ENCODE assay signal across 20 mouse cellular contexts in the genomic region with DNA sequence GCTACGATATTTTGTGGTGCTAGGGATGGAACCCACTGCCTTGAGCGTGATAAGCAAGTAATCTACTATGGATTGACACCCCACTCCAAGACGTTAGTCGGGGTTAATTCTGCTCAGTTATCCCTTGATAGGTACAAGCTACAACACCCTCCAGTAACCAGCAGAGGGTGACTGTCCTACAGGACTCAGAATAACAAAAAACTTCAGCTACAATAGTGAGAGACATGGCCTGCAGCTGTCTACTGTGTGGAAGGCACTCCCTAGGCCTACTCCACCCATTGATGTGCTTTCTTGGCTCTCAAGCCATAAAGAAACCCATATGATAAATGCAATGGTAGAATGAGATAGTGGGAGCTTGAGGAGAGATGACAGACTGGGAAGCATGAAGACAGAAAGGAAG. TPM values are rescaled to one million over a fixed set of nuclear protein-coding genes. Genes with fewer than 3 reads are reported as not detected.
A peak's percentile ranks its signal among the peaks of the same experiment; 100 is the strongest.
DNase-seq lines count a peak whose midpoint lies in the region; ATAC-seq and TF ChIP-seq lines count a peak whose summit lies in the region.
"Had no signal": no experiment of that assay in that cellular context is flagged by ENCODE, and none has a peak within 500 bp of the region (broad histone marks: within the 10 kb centered on the region; RNA-seq: fewer than 3 reads in every experiment).

No protein-coding gene starts in this region.

- no peak overlapping the region for H3K9ac ChIP-seq in kidney, embryonic 15.5 days
- H3K9ac ChIP-seq in liver, embryonic 14.5 days (replicated peaks), result no peak overlapping the region
- no peak overlapping the region for H3K9ac ChIP-seq in stomach, embryonic 15.5 days
- no peak overlapping the region for H3K9ac ChIP-seq in forebrain, embryonic 14.5 days (ENCODE audit: low read length)
- H3K9ac ChIP-seq: embryonic facial prominence, embryonic 12.5 days; heart, embryonic 12.5 days; neural tube, embryonic 12.5 days had no signal

- H3K27ac ChIP-seq in kidney, embryonic 15.5 days, result no peak overlapping the region
- H3K27ac ChIP-seq in liver, embryonic 14.5 days, result peak overlapping the region; percentile 55
- H3K27ac ChIP-seq in stomach, embryonic 15.5 days, result no peak overlapping the region
- no peak overlapping the region for H3K27ac ChIP-seq in forebrain, embryonic 14.5 days (ENCODE audit: low read depth, low read length)
- H3K27ac ChIP-seq: embryonic facial prominence, embryonic 12.5 days; forebrain, embryonic 10.5 days; hindbrain, postnatal 0 days; midbrain, embryonic 10.5 days; neural tube, embryonic 12.5 days had no signal

- H3K36me3 ChIP-seq in kidney, embryonic 15.5 days, result peaks cover 69% of the 10 kb centered on the region
- peaks cover 44% of the 10 kb centered on the region for H3K36me3 ChIP-seq in liver, embryonic 14.5 days (replicated peaks; ENCODE audit: control insufficient read depth, insufficient read depth, low read depth)
- peaks cover 14% of the 10 kb centered on the region for H3K36me3 ChIP-seq in stomach, embryonic 15.5 days
- peaks cover 36% of the 10 kb centered on the region for H3K36me3 ChIP-seq in forebrain, embryonic 14.5 days (ENCODE audit: control insufficient read depth, insufficient read depth, low read length)

- DNase-seq in kidney, postnatal 25 days, result no peak
- DNase-seq in liver, embryonic 14.5 days (ENCODE audit: low read depth in 3 of 3, low spot score in 3 of 3), result peak; percentile 30 to 57 (median 51)
- no peak for DNase-seq in gastrocnemius, postnatal 4 days (ENCODE audit: low spot score in 2 of 2)
- DNase-seq in forebrain, embryonic 14.5 days (ENCODE audit: low spot score), result no peak
- no peak for DNase-seq in frontal cortex, adult 2 months (ENCODE audit: extremely low spot score in 1 of 2, low spot score in 1 of 2)
- DNase-seq: cerebellum, postnatal 36 days; gastrocnemius, postnatal 36 days; heart, postnatal 4 days; kidney, adult 8-10 months; kidney, postnatal 4 days; lung, postnatal 14 days had no signal

- TF ChIP-seq CTCF in liver, embryonic 14.5 days (IDR thresholded peaks at IDR 0.05; ENCODE audit: low read depth), result peak; percentile 59

- H3K4me1 ChIP-seq in kidney, embryonic 15.5 days, result no peaks in the 10 kb centered on the region
- H3K4me1 ChIP-seq in liver, embryonic 14.5 days (replicated peaks; ENCODE audit: control insufficient read depth in 2 of 2, insufficient read depth in 2 of 2, low read length in 1 of 2), result peaks cover 6 to 17% of the 10 kb centered on the region in 2 experiments
- no peaks in the 10 kb centered on the region for H3K4me1 ChIP-seq in stomach, embryonic 15.5 days
- H3K4me1 ChIP-seq in forebrain, embryonic 14.5 days (ENCODE audit: control insufficient read depth, insufficient read depth, low read length), result no peaks in the 10 kb centered on the region
- H3K4me1 ChIP-seq: embryonic facial prominence, embryonic 12.5 days; forebrain, embryonic 10.5 days; heart, embryonic 12.5 days; midbrain, embryonic 10.5 days; neural tube, embryonic 12.5 days had no signal

- 0 out of 2 replicates have a peak, but pooled peaks have one; percentile 4 for TF ChIP-seq EP300 in liver, embryonic 14.5 days (IDR thresholded peaks at IDR 0.05; ENCODE audit: low read depth)

- H3K9me3 ChIP-seq in kidney, embryonic 15.5 days (replicated peaks), result no peaks in the 10 kb centered on the region
- no peaks in the 10 kb centered on the region for H3K9me3 ChIP-seq in liver, embryonic 14.5 days (ENCODE audit: control insufficient read depth, low read length)
- no peaks in the 10 kb centered on the region for H3K9me3 ChIP-seq in stomach, embryonic 15.5 days
- no peaks in the 10 kb centered on the region for H3K9me3 ChIP-seq in forebrain, embryonic 14.5 days (replicated peaks; ENCODE audit: control insufficient read depth, low read length)
- H3K9me3 ChIP-seq: embryonic facial prominence, embryonic 12.5 days; forebrain, embryonic 10.5 days; heart, embryonic 12.5 days; midbrain, embryonic 10.5 days; neural tube, embryonic 12.5 days had no signal

- ATAC-seq in kidney, embryonic 15.5 days (replicated peaks; ENCODE audit: low FRiP score), result peak; percentile 54; the same call in 1 of the 2 replicates
- peak; percentile 86 for ATAC-seq in erythroid progenitor cell, adult 5-6 weeks (replicated peaks; ENCODE audit: low FRiP score, poor library complexity, severe bottlenecking)
- ATAC-seq in liver, embryonic 14.5 days (ENCODE audit: insufficient read depth), result peak; percentile 83
- peak; percentile 75; the same call in 1 of the 2 replicates for ATAC-seq in stomach, embryonic 15.5 days (ENCODE audit: insufficient read depth, low FRiP score, low read depth)
- no peak for ATAC-seq in forebrain, embryonic 14.5 days
- ATAC-seq: hindbrain, postnatal 0 days had no signal

- WGBS in kidney, embryonic 15.5 days, result 91% methylated on average over 4 of the region's 4 CpGs
- 38% methylated on average over 4 of the region's 4 CpGs for WGBS in liver, embryonic 14.5 days (ENCODE audit: insufficient replicate concordance)
- WGBS in stomach, embryonic 15.5 days, result 79% methylated on average over 4 of the region's 4 CpGs
- 94% methylated on average over 4 of the region's 4 CpGs for WGBS in forebrain, embryonic 14.5 days

- no peaks in the 10 kb centered on the region for H3K27me3 ChIP-seq in kidney, embryonic 15.5 days
- H3K27me3 ChIP-seq in liver, embryonic 14.5 days (ENCODE audit: control insufficient read depth, insufficient read depth, low read length), result no peaks in the 10 kb centered on the region
- no peaks in the 10 kb centered on the region for H3K27me3 ChIP-seq in stomach, embryonic 15.5 days (replicated peaks)
- no peaks in the 10 kb centered on the region for H3K27me3 ChIP-seq in forebrain, embryonic 14.5 days (replicated peaks; ENCODE audit: control insufficient read depth, insufficient read depth, low read length)
- H3K27me3 ChIP-seq: embryonic facial prominence, embryonic 12.5 days; heart, embryonic 12.5 days; neural tube, embryonic 12.5 days had no signal

- H3K4me3 ChIP-seq in kidney, embryonic 15.5 days (replicated peaks), result no peak overlapping the region
- no peak overlapping the region for H3K4me3 ChIP-seq in liver, embryonic 14.5 days (ENCODE audit: insufficient read depth in 1 of 2, low read depth in 2 of 2, low read length in 2 of 2)
- no peak overlapping the region for H3K4me3 ChIP-seq in stomach, embryonic 15.5 days (replicated peaks)
- no peak overlapping the region for H3K4me3 ChIP-seq in forebrain, embryonic 14.5 days (ENCODE audit: low read depth, low read length)
- H3K4me3 ChIP-seq: embryonic facial prominence, embryonic 12.5 days; forebrain, embryonic 10.5 days; heart, embryonic 12.5 days; midbrain, embryonic 10.5 days; neural tube, embryonic 12.5 days had no signal

- H3K4me2 ChIP-seq in kidney, embryonic 15.5 days, result no peak overlapping the region
- H3K4me2 ChIP-seq in liver, embryonic 14.5 days (ENCODE audit: low read depth), result peak overlapping the region; percentile 30
- H3K4me2 ChIP-seq in stomach, embryonic 15.5 days, result no peak overlapping the region
- no peak overlapping the region for H3K4me2 ChIP-seq in forebrain, embryonic 14.5 days (ENCODE audit: low read length)
- H3K4me2 ChIP-seq: embryonic facial prominence, embryonic 12.5 days; heart, embryonic 12.5 days; neural tube, embryonic 12.5 days had no signal

RNA-seq across cellular contexts. Expression of a gene that starts 17.8 kb away (rescaled TPM):
- polyA plus RNA-seq in kidney, embryonic 15.5 days (2015; fragmentation: Nextera tagmentation; extraction: Ambion mirVana), result 71.7 and 78.9 TPM in 2 replicates
- total RNA-seq in erythroid progenitor cell, adult 5-6 weeks (2015; ENCODE audit: low replicate concordance), result 120 and 177 TPM in 2 replicates
- total RNA-seq in erythroid progenitor cell, adult 5-6 weeks (2017; ENCODE audit: low replicate concordance), result 96.5 and 165 TPM in 2 replicates
- polyA plus RNA-seq in liver, embryonic 14.5 days (2012; rRNA removed), result 34.4 and 41.4 TPM in 2 replicates
- 64.2 and 73.4 TPM in 2 replicates for polyA plus RNA-seq in liver, embryonic 14.5 days (2014; fragmentation: Nextera tagmentation; extraction: Ambion mirVana)
- polyA plus RNA-seq in stomach, embryonic 15.5 days (2015; fragmentation: Nextera tagmentation; extraction: Ambion mirVana), result 73.4 and 76.9 TPM in 2 replicates
- 10 to 100 TPM; 44.7 to 50.4 TPM for total RNA-seq in gastrocnemius, postnatal 4 days (2021)
- 38.3 and 40.1 TPM in 2 replicates for polyA plus RNA-seq in forebrain, embryonic 14.5 days (2014; fragmentation: Nextera tagmentation; extraction: Ambion mirVana)
- 26.4 TPM in 2 replicates for polyA plus RNA-seq in frontal cortex, adult 2 months (2012; rRNA removed)

RNA-seq across cellular contexts. Expression of a gene that starts 21.6 kb away (rescaled TPM):
- 0.76 and 1.1 TPM in 2 replicates for polyA plus RNA-seq in kidney, embryonic 15.5 days (2015; fragmentation: Nextera tagmentation; extraction: Ambion mirVana)
- 12.3 and 33.1 TPM in 2 replicates for total RNA-seq in erythroid progenitor cell, adult 5-6 weeks (2015; ENCODE audit: low replicate concordance)
- total RNA-seq in erythroid progenitor cell, adult 5-6 weeks (2017; ENCODE audit: low replicate concordance), result 5.9 and 13.7 TPM in 2 replicates
- polyA plus RNA-seq in liver, embryonic 14.5 days (2012; rRNA removed), result 1.2 and 1.5 TPM in 2 replicates
- polyA plus RNA-seq in liver, embryonic 14.5 days (2014; fragmentation: Nextera tagmentation; extraction: Ambion mirVana), result 0.71 and 0.93 TPM in 2 replicates
- 0.81 and 1.1 TPM in 2 replicates for polyA plus RNA-seq in stomach, embryonic 15.5 days (2015; fragmentation: Nextera tagmentation; extraction: Ambion mirVana)
- total RNA-seq in gastrocnemius, postnatal 4 days (2021), result 1 to 10 TPM; 2.2 to 2.3 TPM
- polyA plus RNA-seq in forebrain, embryonic 14.5 days (2014; fragmentation: Nextera tagmentation; extraction: Ambion mirVana), result 0.90 and 0.93 TPM in 2 replicates
- polyA plus RNA-seq in frontal cortex, adult 2 months (2012; rRNA removed), result 7.0 and 9.3 TPM in 2 replicates

Comparison
In these comparisons a context has a peak if more than half of its experiments do, and no peak if none do; other contexts are left out.
1. DNase-seq: peak in liver, embryonic 14.5 days (3 of 3); none in kidney, postnatal 25 days (0 of 2), gastrocnemius, postnatal 4 days (0 of 2), forebrain, embryonic 14.5 days (single experiment) and frontal cortex, adult 2 months (0 of 2).